Mouse (Mus musculus) testis, adult 2 months (tissue): ENCODE measurements at regions not wholly inside any gene's neighbourhood (a gene's known extent, or its start where the extent isn't known, plus 50 kb on each side); places are given as distances from the start of the nearest gene placed in this dataset.

Experiments used
- CTCF ChIP-seq: fragments of 200-500 bp; IDR thresholded peaks from 2 replicates; pipeline ENCODE4 v1.5.1; 2012; ENCODE audit warnings: low read depth, mild to moderate bottlenecking, inconsistent platforms, low read length, moderate library complexity; ENCODE audit not compliant: control insufficient read depth, insufficient read depth, insufficient replicate concordance
- POLR2A ChIP-seq: fragments of 200-500 bp; IDR thresholded peaks from 2 replicates; pipeline ENCODE4 v1.6.1; 2012; ENCODE audit warnings: low read depth, mild to moderate bottlenecking, inconsistent platforms, low read length, moderate library complexity; ENCODE audit not compliant: control insufficient read depth

DNA sequence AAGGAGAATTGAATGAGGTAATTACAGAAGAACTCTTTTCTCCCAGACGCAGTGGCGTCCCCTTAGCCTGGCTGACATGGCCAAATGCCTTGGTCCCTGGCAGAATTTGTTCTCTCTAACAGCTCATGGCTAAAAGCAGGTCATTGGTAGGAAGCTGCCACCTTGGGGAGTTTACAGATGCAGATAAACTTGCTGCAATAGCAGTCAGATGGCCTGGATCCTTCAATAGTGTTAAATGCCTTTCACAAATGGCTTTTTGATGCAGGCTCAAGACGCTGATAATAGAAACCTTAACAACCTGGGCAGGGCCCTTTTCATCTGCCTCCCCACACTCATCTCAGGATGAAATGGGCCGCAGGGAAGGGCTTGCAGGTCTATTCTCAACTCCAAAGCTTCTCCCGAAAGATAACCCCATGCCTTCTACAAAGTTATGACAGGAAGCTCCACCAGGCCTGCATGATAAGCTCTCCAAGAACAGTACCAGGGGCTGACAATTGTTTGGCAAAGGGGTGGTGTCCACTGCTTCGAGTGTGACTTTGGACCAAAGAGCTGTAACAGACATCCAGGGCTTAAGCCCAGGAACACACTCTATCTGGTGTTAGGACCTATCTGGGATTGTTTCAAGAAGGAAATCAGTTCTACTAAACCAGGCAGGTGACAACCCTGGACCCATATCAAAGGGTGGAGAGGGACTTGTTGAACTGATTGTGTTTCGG, 867.2 kb upstream of the A1bg start:
- TF ChIP-seq CTCF (no peak), POLR2A (no peak)
